Mouse (Mus musculus) B cell, adult (primary cell): Measurements from ENCODE around the gene Exoc2. TPM values are rescaled to one million over a fixed set of nuclear protein-coding genes. Genes with fewer than 3 reads are reported as not detected.

Source experiments
- total RNA-seq: library from RNA; stranded (reverse); gene quantifications from 4 replicates; pipeline ENCODE4 v1.2.4, GENCODE M21; 2023; ENCODE audit not compliant: inconsistent age

The Exoc2 gene
- total RNA-seq, result 50.0 to 57.3 TPM (median 57.0 TPM) in 4 replicates

GRCm38 (mm10) chr13:30973501-30974246, at the start of gene Exoc2, which contains the start of gene Gm5447:
Gene Exoc2, minus strand, starts transcription at chr13:30974093.
Gene Gm5447, plus strand, starts transcription at chr13:30974204.

GRCm38 (mm10) chr13:30947540-30947939, 26.4 kb downstream of the Exoc2 start, which contains the start of gene Hus1b:
Gene Hus1b, minus strand, starts transcription at chr13:30947759.

Other genes starting within 250 kb of the Exoc2 start
- gene Irf4, start 224.9 kb downstream of the Exoc2 start, total RNA-seq, result 489 to 583 TPM (median 515 TPM) in 4 replicates
- 1.1 to 2.8 TPM (median 1.9 TPM) in 4 replicates for gene Hus1b, start 26.3 kb downstream of the Exoc2 start, total RNA-seq
- not detected in 4 replicates for gene Gm5447, start 111 bp upstream of the Exoc2 start, total RNA-seq